Mouse (Mus musculus): ENCODE data around the gene Actrt2. TPM values are rescaled to one million over a fixed set of nuclear protein-coding genes. Genes with fewer than 3 reads are reported as not detected.

Gene Actrt2
- not detected for total RNA-seq (2021)
- not detected in 2 replicates for polyA plus RNA-seq (2012; rRNA removed)
- long read RNA-seq: 0 reads

GRCm38 (mm10) chr4:154667767-154668166 lies at the start of gene Actrt2:
TSS of gene Actrt2 (minus strand) at chr4:154667867.
- DNase-seq: no peak

GRCm38 (mm10) chr4:154709391-154710107 lies 41.9 kb upstream of the Actrt2 start:
- no peak for DNase-seq

- no peak for DNase-seq
Observed at GRCm38 (mm10) chr4:154708811-154709210, 41.1 kb upstream of the Actrt2 start.

GRCm38 (mm10) chr4:154708223-154708622 lies 40.6 kb upstream of the Actrt2 start:
- DNase-seq: no peak

- DNase-seq: no peak
Observed at GRCm38 (mm10) chr4:154707521-154707920, 39.9 kb upstream of the Actrt2 start.

GRCm38 (mm10) chr4:154706442-154706841 lies 38.8 kb upstream of the Actrt2 start:
- DNase-seq: no peak

GRCm38 (mm10) chr4:154705681-154706080 lies 38.0 kb upstream of the Actrt2 start:
- no peak for DNase-seq

GRCm38 (mm10) chr4:154705056-154705455 lies 37.4 kb upstream of the Actrt2 start:
- DNase-seq: no peak

- DNase-seq: no peak
Observed at GRCm38 (mm10) chr4:154704591-154704990, 36.9 kb upstream of the Actrt2 start.

- DNase-seq: no peak
Observed at GRCm38 (mm10) chr4:154703426-154704070, 35.9 kb upstream of the Actrt2 start.

GRCm38 (mm10) chr4:154702931-154703330 lies 35.3 kb upstream of the Actrt2 start:
- no peak for DNase-seq

GRCm38 (mm10) chr4:154702186-154702585 lies 34.5 kb upstream of the Actrt2 start:
- DNase-seq: no peak

- DNase-seq: no peak
Observed at GRCm38 (mm10) chr4:154700921-154701412, 33.3 kb upstream of the Actrt2 start.

- DNase-seq: no peak
Observed at GRCm38 (mm10) chr4:154700436-154700835, 32.8 kb upstream of the Actrt2 start.

- DNase-seq: no peak
Observed at GRCm38 (mm10) chr4:154699236-154699635, 31.6 kb upstream of the Actrt2 start.

GRCm38 (mm10) chr4:154698631-154699030 lies 31.0 kb upstream of the Actrt2 start:
- no peak for DNase-seq

- DNase-seq: no peak
Observed at GRCm38 (mm10) chr4:154698021-154698590, 30.4 kb upstream of the Actrt2 start.

- no peak for DNase-seq
Observed at GRCm38 (mm10) chr4:154697476-154697875, 29.8 kb upstream of the Actrt2 start.

- no peak for DNase-seq
Observed at GRCm38 (mm10) chr4:154696552-154696951, 28.9 kb upstream of the Actrt2 start.

GRCm38 (mm10) chr4:154696146-154696545 lies 28.5 kb upstream of the Actrt2 start:
- no peak for DNase-seq

- no peak for DNase-seq
Observed at GRCm38 (mm10) chr4:154694361-154694760, 26.7 kb upstream of the Actrt2 start.

- no peak for DNase-seq
Observed at GRCm38 (mm10) chr4:154693348-154694015, 25.8 kb upstream of the Actrt2 start.
